Mouse (Mus musculus) brown adipose tissue, adult 24 weeks (tissue): Measurements from ENCODE around the gene Dtl. TPM values are rescaled to one million over a fixed set of nuclear protein-coding genes. Genes with fewer than 3 reads are reported as not detected.

ENCODE experiments used
- H3K27ac ChIP-seq: fragments of 200-500 bp; replicated peaks from 2 replicates; pipeline ENCODE4 v1.5.1; 2012; ENCODE audit warnings: low read depth, mild to moderate bottlenecking, low read length
- H3K4me1 ChIP-seq: fragments of 200-500 bp; 2 replicates; pipeline ENCODE4 v1.6.1; 2012; ENCODE audit warnings: low read length, mixed read lengths; ENCODE audit not compliant: control insufficient read depth, insufficient read depth, insufficient read length
- H3K4me3 ChIP-seq: fragments of 200-500 bp; 2 replicates; pipeline ENCODE4 v1.5.1; 2012; ENCODE audit warnings: low read depth, mild to moderate bottlenecking, low read length, moderate library complexity; ENCODE audit not compliant: insufficient read depth
- polyA plus RNA-seq: library from polyadenylated mRNA; stranded (reverse); fragments of >200 nt; gene quantifications from 2 replicates; pipeline ENCODE4 v1.2.4, GENCODE M21; 2012; ENCODE audit not compliant: missing spikeins, insufficient read depth, insufficient read length

The Dtl gene
- 1.1 and 1.8 TPM in 2 replicates for polyA plus RNA-seq

DNA sequence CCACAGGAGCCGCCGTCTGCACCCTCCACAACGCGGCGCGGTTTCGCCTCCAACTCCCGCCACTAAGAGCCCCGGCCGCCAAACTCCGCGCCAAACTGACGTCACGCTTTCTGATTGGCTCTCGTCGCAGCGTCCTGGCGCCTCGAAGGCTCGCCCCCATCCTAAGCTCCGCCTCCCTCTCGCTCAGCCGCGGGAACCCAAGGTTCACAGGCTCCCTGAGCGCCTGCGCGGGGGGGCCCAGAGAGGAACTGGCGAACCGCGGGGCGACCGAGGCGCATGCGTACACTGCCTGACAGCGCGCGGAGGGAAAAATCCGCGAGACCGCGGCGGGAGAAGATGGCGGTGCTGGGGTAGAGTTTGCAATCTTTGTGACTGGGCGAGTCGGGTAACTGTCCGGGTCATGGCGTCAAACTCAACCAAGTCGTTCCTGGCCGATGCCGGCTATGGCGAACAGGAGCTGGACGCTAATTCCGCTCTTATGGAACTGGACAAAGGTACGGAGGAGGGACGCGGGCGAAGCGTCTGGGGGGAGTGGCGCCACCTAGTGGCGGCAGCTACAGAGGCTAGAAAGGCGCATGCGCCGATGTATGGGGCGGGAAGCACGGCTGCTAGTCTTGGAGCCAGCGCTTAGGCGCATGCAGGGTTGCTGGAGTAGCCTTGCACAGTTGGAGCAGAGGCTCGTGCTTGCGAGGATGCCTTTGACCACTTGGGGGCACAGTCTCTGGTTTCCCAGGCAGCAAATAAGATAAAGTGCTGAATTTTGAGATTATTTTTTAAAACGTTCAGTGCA is at the start of gene Dtl, which contains the start of gene Ints7:
TSS of gene Dtl (minus strand) at position 87 of the 790 bp plus-strand sequence.
TSS of gene Ints7 (plus strand) at position 179 of the 790 bp plus-strand sequence.
- Histone ChIP-seq H3K4me3 (peak within 1 kb of the TSS; percentile 77), H3K4me1 (peaks cover 5% of the 10 kb centered on the region; the same call in 1 of the 2 replicates), H3K27ac (peak within 1 kb of the TSS; percentile 88)

DNA sequence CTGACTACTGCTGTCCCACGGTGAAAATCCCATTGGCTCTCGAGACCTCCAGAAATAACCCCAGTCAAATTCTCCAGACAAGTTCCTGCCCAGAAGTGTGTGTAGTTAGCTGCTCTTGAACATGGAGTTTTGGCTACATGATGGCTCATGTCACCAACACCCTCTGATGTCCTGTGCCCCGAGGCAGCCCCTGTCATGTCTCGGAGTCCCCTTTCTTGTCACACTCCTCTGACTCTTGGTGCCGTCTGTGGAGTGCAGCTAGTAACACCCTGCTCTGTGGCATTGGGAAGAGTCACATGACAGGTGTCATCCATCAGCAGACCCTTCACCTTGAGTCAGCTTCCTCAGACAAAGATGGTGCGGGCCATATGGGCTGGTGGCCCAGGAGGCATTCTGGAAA is 49.7 kb upstream of the Dtl start:
- Histone ChIP-seq H3K27ac (no peak overlapping the region), H3K4me1 (peaks cover 7% of the 10 kb centered on the region)

DNA sequence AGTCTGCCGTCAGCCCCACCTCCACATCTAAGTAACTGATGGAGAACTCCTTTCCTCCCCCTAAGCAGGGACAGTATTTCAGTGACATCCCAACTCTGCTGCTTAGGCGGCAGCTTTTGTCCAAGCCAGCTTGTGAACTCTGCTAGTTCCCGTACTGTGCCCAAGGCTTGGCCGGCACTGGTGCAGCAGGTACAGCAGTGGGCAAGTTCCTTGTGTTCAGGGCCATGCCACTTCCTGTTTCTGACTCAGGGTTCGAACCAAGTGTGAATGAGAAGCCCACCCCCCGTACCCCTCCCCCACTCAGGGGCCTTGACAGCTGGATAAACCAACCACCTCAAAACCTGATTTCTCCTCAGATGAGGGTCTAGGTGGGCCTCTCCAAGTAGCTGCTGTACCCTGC is 49.1 kb upstream of the Dtl start:
- H3K4me1 ChIP-seq: peaks cover 7% of the 10 kb centered on the region
- no peak overlapping the region for H3K4me3 ChIP-seq
- H3K27ac ChIP-seq: no peak overlapping the region

More for the DNA sequence above, 49.7 kb upstream of the Dtl start:
- no peak overlapping the region for H3K4me3 ChIP-seq

DNA sequence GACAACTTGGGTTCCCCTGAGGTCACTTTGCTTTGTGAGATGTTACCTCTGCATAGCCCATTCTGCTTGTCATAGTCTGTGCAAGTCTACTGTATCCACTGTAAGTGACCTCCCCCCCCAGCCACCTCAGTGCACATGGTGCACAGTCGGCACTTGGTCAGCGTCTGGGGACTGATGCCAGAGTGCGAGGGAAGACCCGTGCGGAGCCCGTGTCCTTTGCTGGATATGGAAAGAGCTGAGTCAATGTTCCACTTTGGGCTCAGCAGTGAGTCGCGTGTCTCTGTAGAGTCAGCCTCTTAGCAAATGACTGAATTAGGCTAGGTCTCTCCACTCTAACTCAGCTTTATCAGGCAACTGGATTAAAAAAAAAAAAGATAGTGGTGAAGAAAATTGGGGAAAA is 47.5 kb upstream of the Dtl start:
- H3K4me1 ChIP-seq: peaks cover 3% of the 10 kb centered on the region
- no peak overlapping the region for H3K27ac ChIP-seq
- no peak overlapping the region for H3K4me3 ChIP-seq

DNA sequence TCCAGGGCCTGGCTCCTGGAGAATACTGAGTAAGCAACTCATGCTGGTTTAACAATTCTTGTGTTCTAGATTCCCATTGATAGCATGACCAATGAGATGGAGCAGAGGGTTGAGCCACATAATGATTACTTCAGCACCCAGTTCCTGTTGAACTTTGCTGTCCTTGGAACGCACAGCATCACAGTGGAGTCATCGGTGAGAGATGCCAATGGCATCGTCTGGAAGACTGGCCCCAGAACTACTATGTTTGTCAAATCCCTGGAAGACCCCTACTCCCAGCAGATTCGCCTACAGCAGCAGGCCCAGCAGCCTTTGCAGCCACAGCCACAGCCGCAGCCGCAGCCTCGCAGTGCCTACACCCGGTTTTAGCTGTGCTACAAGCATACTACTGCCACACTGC is 45.8 kb upstream of the Dtl start:
- H3K27ac ChIP-seq: peak overlapping the region; percentile 45; the same call in 1 of the 2 replicates

DNA sequence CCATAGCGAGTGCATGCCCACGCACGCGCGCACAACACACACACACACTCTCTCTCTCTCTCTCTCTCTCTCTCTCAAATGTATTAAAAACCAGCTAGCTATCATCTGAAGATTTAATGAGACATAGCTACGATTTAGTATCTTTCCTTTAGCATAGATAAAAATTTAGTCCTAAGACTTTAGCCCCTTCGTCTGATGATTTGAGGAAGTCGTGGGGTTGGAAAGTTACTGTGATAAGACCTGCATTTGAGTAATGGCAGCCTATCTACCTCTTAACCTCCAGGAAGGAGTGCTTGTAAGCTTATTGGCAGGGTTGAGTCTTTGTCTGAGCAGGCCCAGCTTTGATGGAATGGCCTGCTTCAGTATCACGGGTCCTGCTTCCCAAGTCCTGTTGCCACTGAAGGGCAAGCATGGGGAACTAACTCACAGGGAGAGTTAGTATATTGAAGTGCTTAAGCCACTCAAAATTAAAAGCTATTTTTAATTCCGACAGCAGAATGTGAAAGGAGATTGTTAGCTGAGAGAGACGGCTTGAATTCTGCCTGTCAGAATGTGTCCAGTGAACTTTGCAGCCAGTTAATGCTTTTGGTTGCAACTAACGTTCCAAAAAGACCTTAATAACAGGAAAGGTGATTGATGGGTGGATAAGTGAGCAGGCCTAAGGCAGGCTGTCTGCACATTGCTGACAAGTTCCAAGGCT is 42.9 kb upstream of the Dtl start:
- no peak overlapping the region for H3K27ac ChIP-seq
- H3K4me1 ChIP-seq: peaks cover 2% of the 10 kb centered on the region; the same call in 1 of the 2 replicates

More for the DNA sequence above, 45.8 kb upstream of the Dtl start:
- Histone ChIP-seq H3K4me1 (peaks cover 2% of the 10 kb centered on the region; the same call in 1 of the 2 replicates), H3K4me3 (no peak overlapping the region)

DNA sequence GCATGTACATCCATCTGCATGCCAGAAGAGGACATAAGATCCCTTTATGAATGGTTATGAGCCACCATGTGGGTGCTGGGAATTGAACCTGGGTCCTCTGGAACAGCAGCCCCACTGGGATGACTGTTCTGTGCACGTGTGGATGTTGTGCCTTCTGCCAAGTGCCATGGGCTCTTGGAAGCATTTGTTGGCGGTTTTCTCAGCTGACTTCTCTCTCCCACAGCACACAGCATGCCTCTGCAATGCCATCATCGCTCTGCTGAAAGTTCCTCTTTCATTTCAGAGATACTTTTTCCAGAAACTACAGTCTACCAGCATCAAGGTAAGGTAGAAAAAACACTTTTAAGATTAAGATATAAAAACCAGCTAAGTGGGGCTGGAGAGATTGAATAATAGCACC is 42.2 kb upstream of the Dtl start:
- Histone ChIP-seq H3K4me3 (no peak overlapping the region), H3K4me1 (peaks cover 2% of the 10 kb centered on the region; the same call in 1 of the 2 replicates), H3K27ac (no peak overlapping the region)

More for the DNA sequence above, 42.9 kb upstream of the Dtl start:
- H3K4me3 ChIP-seq: no peak overlapping the region

DNA sequence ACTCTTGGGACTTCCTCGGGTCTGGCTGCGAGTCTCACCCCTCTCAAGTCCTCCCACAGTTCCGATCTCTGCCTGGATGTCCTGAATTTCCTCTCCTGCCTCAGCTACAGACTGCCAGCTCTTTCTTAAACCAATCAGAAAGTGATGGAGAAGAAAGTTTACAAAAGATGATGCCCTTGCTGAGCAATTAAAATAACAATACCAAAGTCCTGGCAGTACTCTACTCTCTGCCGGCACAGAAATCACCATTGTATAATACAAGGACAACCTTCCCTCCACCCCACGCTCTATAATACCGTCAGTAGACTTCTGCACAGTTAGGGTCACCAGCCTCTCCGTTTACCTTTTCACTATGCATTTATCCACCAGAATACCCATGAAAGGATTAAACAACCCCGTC is 40.9 kb upstream of the Dtl start:
- H3K4me1 ChIP-seq: peaks cover 1% of the 10 kb centered on the region; the same call in 1 of the 2 replicates
- no peak overlapping the region for H3K27ac ChIP-seq
- H3K4me3 ChIP-seq: no peak overlapping the region

DNA sequence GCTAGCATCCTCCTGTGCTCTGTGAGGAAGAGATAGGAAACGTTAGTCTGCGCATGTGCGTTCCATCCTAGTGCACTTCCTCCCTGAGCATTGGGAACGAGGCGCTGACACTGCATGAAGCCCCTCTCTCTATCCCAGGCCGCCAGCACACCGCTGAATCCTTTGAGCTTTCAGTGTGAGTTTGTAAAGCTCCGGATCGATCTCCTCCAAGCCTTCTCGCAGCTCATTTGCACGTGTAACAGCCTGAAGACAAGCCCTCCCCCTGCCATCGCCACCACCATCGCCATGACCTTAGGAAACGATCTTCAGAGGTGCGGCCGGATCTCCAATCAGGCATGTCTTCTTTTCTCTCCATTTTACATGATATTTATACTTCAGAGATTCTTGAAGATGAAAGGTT is 37.5 kb upstream of the Dtl start:
- Histone ChIP-seq H3K4me3 (no peak overlapping the region), H3K27ac (no peak overlapping the region), H3K4me1 (no peaks in the 10 kb centered on the region)

DNA sequence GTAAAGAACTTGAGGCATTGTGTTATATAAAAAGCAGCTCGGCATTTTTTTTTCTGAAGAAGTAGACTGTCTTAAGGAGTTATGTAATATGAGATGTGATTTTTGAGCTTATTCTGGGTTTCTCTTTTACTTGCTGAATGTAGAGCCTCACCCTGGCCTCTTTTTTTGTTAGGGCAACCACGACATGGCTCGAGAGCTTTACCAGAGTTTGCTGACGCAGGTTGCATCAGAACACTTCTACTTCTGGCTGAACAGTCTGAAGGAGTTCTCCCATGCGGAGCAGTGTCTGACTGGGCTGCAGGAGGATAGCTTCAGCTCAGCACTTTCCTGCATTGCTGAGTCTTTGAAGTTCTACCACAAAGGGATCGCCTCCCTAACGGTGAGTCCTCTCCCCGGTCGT is 36.3 kb upstream of the Dtl start:
- no peak overlapping the region for H3K27ac ChIP-seq

DNA sequence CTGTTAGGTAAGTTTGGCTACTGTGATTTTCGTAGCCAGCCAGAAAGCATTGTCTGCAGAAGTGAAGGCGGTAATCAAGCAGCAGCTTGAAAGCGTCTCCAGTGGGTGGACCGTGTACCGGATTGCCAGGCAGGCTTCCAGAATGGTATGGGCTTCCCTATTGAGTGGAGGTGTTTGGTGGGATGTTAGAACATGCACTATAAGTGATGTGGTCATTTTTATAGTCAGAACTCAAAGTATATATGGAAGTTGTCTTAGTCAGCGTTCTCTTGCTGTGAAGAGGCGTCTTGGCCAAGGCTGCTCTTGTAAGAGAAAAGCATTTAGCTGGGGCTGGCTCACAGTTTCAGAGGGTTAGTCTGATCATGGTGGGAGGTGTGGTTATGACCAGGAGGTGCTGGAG is 35.0 kb upstream of the Dtl start:
- H3K4me1 ChIP-seq: no peaks in the 10 kb centered on the region
- H3K27ac ChIP-seq: no peak overlapping the region
- H3K4me3 ChIP-seq: no peak overlapping the region

More for the DNA sequence above, 36.3 kb upstream of the Dtl start:
- Histone ChIP-seq H3K4me1 (no peaks in the 10 kb centered on the region), H3K4me3 (no peak overlapping the region)

DNA sequence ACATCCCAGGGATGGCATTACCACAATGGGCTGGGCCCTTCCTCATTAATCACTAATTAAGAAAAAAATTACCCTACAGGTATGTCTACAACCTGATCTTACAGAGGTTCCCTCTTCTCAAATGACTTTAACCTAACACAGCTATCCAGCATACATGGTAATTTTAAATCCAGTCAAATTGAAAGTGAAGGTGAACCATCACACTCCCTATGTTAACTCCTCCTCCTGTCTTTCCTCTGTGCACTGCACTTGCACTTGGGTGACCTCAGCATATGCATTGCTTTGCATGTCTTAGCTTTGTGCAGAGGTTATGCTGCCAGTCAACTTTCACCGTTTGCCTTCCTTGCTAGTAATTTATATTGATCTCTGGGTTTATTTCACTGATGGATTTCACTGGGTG is 34.2 kb upstream of the Dtl start:
- H3K4me1 ChIP-seq: no peaks in the 10 kb centered on the region
- H3K27ac ChIP-seq: no peak overlapping the region
- H3K4me3 ChIP-seq: no peak overlapping the region

DNA sequence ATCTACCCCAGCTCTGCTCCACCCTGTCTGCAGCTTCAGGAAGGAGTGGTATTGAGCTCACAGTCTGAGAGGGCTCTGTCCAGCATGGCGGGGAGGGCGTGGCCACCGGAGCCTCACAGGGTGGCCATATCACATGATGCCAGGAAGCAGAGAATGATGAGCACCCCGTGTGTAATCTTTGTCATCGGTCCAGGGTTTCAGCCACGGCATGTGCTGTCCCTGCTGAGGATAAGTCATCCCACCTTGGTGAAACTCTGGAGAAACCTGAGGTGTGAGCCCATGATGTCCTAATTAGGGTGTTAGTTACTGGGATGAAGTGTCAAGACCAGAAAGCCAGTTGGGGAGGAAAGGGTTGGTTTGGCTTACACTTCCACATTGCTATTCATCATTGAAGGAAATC is 33.7 kb upstream of the Dtl start:
- H3K4me1 ChIP-seq: no peaks in the 10 kb centered on the region
- no peak overlapping the region for H3K27ac ChIP-seq

DNA sequence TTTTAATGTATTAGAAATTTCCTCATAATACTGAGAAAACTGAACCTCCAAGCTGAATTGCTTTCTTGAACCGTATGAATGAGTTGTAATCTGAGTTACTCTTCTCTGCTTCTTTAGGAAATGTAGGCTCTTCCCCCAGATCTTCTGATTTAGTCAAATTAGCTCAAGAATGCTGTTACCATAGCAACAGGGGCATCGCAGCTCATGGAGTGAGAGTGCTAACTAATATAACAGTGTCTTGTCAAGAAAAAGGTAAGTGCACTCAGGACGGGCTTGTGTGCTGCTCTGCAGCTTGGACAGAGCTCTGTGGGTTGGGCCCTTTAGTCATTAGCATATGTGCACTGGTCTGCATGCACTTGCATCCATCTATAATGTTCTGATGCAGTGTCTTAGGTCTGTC is 29.3 kb upstream of the Dtl start:
- no peak overlapping the region for H3K27ac ChIP-seq
- no peak overlapping the region for H3K4me3 ChIP-seq
- H3K4me1 ChIP-seq: no peaks in the 10 kb centered on the region

More for the DNA sequence above, 33.7 kb upstream of the Dtl start:
- no peak overlapping the region for H3K4me3 ChIP-seq

DNA sequence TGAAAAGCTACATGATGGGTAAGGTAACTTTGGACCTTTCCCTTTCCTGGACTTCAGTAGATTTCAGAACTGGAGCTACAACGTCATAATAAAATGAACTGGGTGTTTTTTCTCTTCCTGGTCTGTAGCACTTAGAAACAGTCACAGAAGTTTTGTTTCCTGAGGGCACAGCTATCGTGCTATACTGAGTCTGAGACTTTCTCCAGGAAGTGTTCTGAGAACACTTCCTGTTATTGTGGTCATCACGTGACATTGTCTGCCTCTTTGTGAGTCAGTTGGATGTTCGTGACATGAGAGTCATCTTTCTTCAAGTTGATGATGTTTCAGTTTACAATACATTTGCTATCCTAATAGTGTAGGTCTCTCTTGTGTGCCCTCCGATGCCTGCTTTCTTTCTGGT is 23.9 kb upstream of the Dtl start:
- H3K4me3 ChIP-seq: no peak overlapping the region
- no peaks in the 10 kb centered on the region for H3K4me1 ChIP-seq
- no peak overlapping the region; the same call in 1 of the 2 replicates for H3K27ac ChIP-seq
